In the genomic region with DNA sequence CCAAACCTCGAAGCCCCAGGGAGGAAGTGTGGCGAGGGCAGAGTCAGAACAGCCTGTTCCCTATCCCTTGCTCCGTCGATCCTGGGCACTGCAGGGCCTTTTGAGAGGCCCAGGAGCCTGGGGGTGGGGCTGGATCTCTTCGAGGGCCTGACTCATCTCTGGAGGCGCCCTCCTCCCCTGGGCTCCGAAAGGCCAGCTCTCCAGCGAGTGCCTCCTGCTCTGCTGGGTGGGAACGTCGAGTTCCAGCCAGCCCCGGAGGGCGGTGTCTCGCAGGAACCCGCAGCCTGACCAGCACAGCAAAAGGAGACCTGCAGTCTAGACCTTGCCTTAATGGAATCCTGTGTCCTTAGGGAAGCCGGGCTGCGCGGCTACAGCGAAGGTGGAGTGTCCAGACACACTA, we compare ENCODE assay signal across 8 mouse cellular contexts. TPM values are rescaled to one million over a fixed set of nuclear protein-coding genes. Genes with fewer than 3 reads are reported as not detected.
A peak's percentile ranks its signal among the peaks of the same experiment; 100 is the strongest.
DNase-seq lines count a peak whose midpoint lies in the region; ATAC-seq and TF ChIP-seq lines count a peak whose summit lies in the region.

No protein-coding gene starts in this region.

- no peak overlapping the region for H3K4me2 ChIP-seq in midbrain, embryonic 11.5 days
- H3K4me2 ChIP-seq in midbrain, embryonic 16.5 days (ENCODE audit: low read length), result no peak overlapping the region
- H3K4me2 ChIP-seq in embryonic facial prominence, embryonic 11.5 days (ENCODE audit: low read depth, low read length), result 0 out of 2 replicates have a peak overlapping the region, but pooled peaks have one; percentile 4
- no peak overlapping the region for H3K4me2 ChIP-seq in heart, embryonic 15.5 days
- no peak overlapping the region for H3K4me2 ChIP-seq in limb, embryonic 11.5 days (ENCODE audit: low read depth, severe bottlenecking)
- no peak overlapping the region; the same call in 1 of the 2 replicates for H3K4me2 ChIP-seq in stomach, postnatal 0 days (replicated peaks; ENCODE audit: low read depth)

- WGBS in midbrain, embryonic 11.5 days, result 19% methylated on average over 18 of the region's 18 CpGs
- WGBS in midbrain, embryonic 16.5 days, result 27% methylated on average over 18 of the region's 18 CpGs
- WGBS in embryonic facial prominence, embryonic 11.5 days, result 17% methylated on average over 18 of the region's 18 CpGs
- 24% methylated on average over 18 of the region's 18 CpGs for WGBS in heart, embryonic 15.5 days
- 20% methylated on average over 18 of the region's 18 CpGs for WGBS in limb, embryonic 11.5 days
- 14% methylated on average over 18 of the region's 18 CpGs for WGBS in stomach, postnatal 0 days

- TF ChIP-seq EP300 in stomach, postnatal 0 days (optimal IDR thresholded peaks at IDR 0.05), result no peak

- peaks cover 6% of the 10 kb centered on the region for H3K4me1 ChIP-seq in midbrain, embryonic 11.5 days (ENCODE audit: control insufficient read depth, insufficient read depth, low read length)
- H3K4me1 ChIP-seq in midbrain, embryonic 16.5 days (ENCODE audit: control insufficient read depth, insufficient read depth, low read length), result peaks cover under 1% of the 10 kb centered on the region
- H3K4me1 ChIP-seq in embryonic facial prominence, embryonic 11.5 days (ENCODE audit: control insufficient read depth, insufficient read depth, low read length), result no peaks in the 10 kb centered on the region
- peaks cover 21% of the 10 kb centered on the region for H3K4me1 ChIP-seq in heart, embryonic 15.5 days (replicated peaks)
- H3K4me1 ChIP-seq in limb, embryonic 11.5 days (ENCODE audit: control insufficient read depth, insufficient read depth, low read length), result peaks cover 12% of the 10 kb centered on the region
- H3K4me1 ChIP-seq in stomach, postnatal 0 days (replicated peaks; ENCODE audit: control insufficient read depth, insufficient read depth), result peaks cover 7% of the 10 kb centered on the region

- no peak for DNase-seq in midbrain, embryonic 11.5 days (ENCODE audit: low spot score, missing footprints)
- peak; percentile 26 for DNase-seq in embryonic facial prominence, embryonic 11.5 days (ENCODE audit: low spot score)
- peak; percentile 42 for DNase-seq in limb, embryonic 11.5 days (ENCODE audit: low spot score)
- peak; percentile 82 for DNase-seq in stomach, postnatal 0 days (ENCODE audit: low spot score)
- no peak for DNase-seq in spleen, adult 18-20 months
- no peak for DNase-seq in spleen, postnatal 10 days (ENCODE audit: low spot score in 2 of 2)

- ATAC-seq in midbrain, embryonic 11.5 days (ENCODE audit: low FRiP score), result no peak
- no peak for ATAC-seq in midbrain, embryonic 16.5 days
- no peak for ATAC-seq in embryonic facial prominence, embryonic 11.5 days (replicated peaks; ENCODE audit: insufficient number of reproducible peaks, low FRiP score, low TSS enrichment, low read depth)
- ATAC-seq in heart, embryonic 15.5 days (replicated peaks; ENCODE audit: insufficient number of reproducible peaks, insufficient read depth, low FRiP score, low read depth), result peak; percentile 53
- ATAC-seq in limb, embryonic 11.5 days (ENCODE audit: insufficient number of reproducible peaks, low FRiP score, low TSS enrichment, low read depth), result peak; percentile 35; the same call in 1 of the 2 replicates
- ATAC-seq in stomach, postnatal 0 days (ENCODE audit: low FRiP score, low TSS enrichment), result peak; percentile 83

- H3K27ac ChIP-seq in midbrain, embryonic 11.5 days (ENCODE audit: low read depth, low read length), result no peak overlapping the region
- no peak overlapping the region for H3K27ac ChIP-seq in midbrain, embryonic 16.5 days (ENCODE audit: low read length)
- H3K27ac ChIP-seq in embryonic facial prominence, embryonic 11.5 days (replicated peaks; ENCODE audit: low read depth, low read length), result peak overlapping the region; percentile 35; the same call in 1 of the 2 replicates
- H3K27ac ChIP-seq in heart, embryonic 15.5 days, result peak overlapping the region; percentile 38
- H3K27ac ChIP-seq in limb, embryonic 11.5 days (replicated peaks; ENCODE audit: low read depth, low read length), result peak overlapping the region; percentile 36; the same call in 1 of the 2 replicates
- peak overlapping the region; percentile 78 for H3K27ac ChIP-seq in stomach, postnatal 0 days (replicated peaks)

- no peaks in the 10 kb centered on the region for H3K27me3 ChIP-seq in midbrain, embryonic 11.5 days (ENCODE audit: control insufficient read depth, insufficient read depth, low read length)
- no peaks in the 10 kb centered on the region for H3K27me3 ChIP-seq in midbrain, embryonic 16.5 days (ENCODE audit: control insufficient read depth, insufficient read depth, low read depth, low read length)
- H3K27me3 ChIP-seq in embryonic facial prominence, embryonic 11.5 days (ENCODE audit: control insufficient read depth, insufficient read depth, low read length), result no peaks in the 10 kb centered on the region
- H3K27me3 ChIP-seq in heart, embryonic 15.5 days, result no peaks in the 10 kb centered on the region
- H3K27me3 ChIP-seq in limb, embryonic 11.5 days (ENCODE audit: control insufficient read depth, insufficient read depth, low read length), result no peaks in the 10 kb centered on the region
- H3K27me3 ChIP-seq in stomach, postnatal 0 days (ENCODE audit: control insufficient read depth, insufficient read depth, low read length), result no peaks in the 10 kb centered on the region

- peak; percentile 24 for TF ChIP-seq CTCF in stomach, postnatal 0 days (IDR thresholded peaks at IDR 0.05; ENCODE audit: low read depth)

- peak overlapping the region; percentile 20; the same call in 1 of the 2 replicates for H3K9ac ChIP-seq in midbrain, embryonic 11.5 days (ENCODE audit: low read length)
- H3K9ac ChIP-seq in midbrain, embryonic 16.5 days (ENCODE audit: low read depth, low read length), result no peak overlapping the region; the same call in 1 of the 2 replicates
- H3K9ac ChIP-seq in embryonic facial prominence, embryonic 11.5 days (replicated peaks; ENCODE audit: low read length), result peak overlapping the region; percentile 39; the same call in 1 of the 2 replicates
- H3K9ac ChIP-seq in heart, embryonic 15.5 days, result peak overlapping the region; percentile 44; the same call in 1 of the 2 replicates
- peak overlapping the region; percentile 45; the same call in 1 of the 2 replicates for H3K9ac ChIP-seq in limb, embryonic 11.5 days (ENCODE audit: low read length)
- H3K9ac ChIP-seq in stomach, postnatal 0 days (ENCODE audit: low read length), result peak overlapping the region; percentile 31; the same call in 1 of the 2 replicates

- no peak overlapping the region for H3K4me3 ChIP-seq in midbrain, embryonic 11.5 days (ENCODE audit: low read depth, low read length)
- no peak overlapping the region for H3K4me3 ChIP-seq in midbrain, embryonic 16.5 days (ENCODE audit: low read depth, low read length)
- no peak overlapping the region for H3K4me3 ChIP-seq in embryonic facial prominence, embryonic 11.5 days (ENCODE audit: low read depth, low read length)
- H3K4me3 ChIP-seq in heart, embryonic 15.5 days, result no peak overlapping the region
- no peak overlapping the region for H3K4me3 ChIP-seq in limb, embryonic 11.5 days (ENCODE audit: low read depth, low read length)
- H3K4me3 ChIP-seq in stomach, postnatal 0 days (ENCODE audit: low read depth, low read length), result no peak overlapping the region

- no peaks in the 10 kb centered on the region for H3K36me3 ChIP-seq in midbrain, embryonic 11.5 days (ENCODE audit: control insufficient read depth, insufficient read depth, low read length)
- H3K36me3 ChIP-seq in midbrain, embryonic 16.5 days (ENCODE audit: control insufficient read depth, insufficient read depth, low read length), result no peaks in the 10 kb centered on the region
- H3K36me3 ChIP-seq in embryonic facial prominence, embryonic 11.5 days (replicated peaks; ENCODE audit: control insufficient read depth, insufficient read depth, low read depth, low read length), result no peaks in the 10 kb centered on the region
- H3K36me3 ChIP-seq in heart, embryonic 15.5 days, result no peaks in the 10 kb centered on the region
- no peaks in the 10 kb centered on the region for H3K36me3 ChIP-seq in limb, embryonic 11.5 days (ENCODE audit: control insufficient read depth, insufficient read depth, low read length)
- no peaks in the 10 kb centered on the region for H3K36me3 ChIP-seq in stomach, postnatal 0 days (ENCODE audit: control insufficient read depth, insufficient read depth, low read length)

- no peaks in the 10 kb centered on the region for H3K9me3 ChIP-seq in midbrain, embryonic 11.5 days (ENCODE audit: control insufficient read depth, low read length)
- H3K9me3 ChIP-seq in midbrain, embryonic 16.5 days (replicated peaks; ENCODE audit: control insufficient read depth, low read length, poor library complexity, severe bottlenecking), result no peaks in the 10 kb centered on the region
- no peaks in the 10 kb centered on the region for H3K9me3 ChIP-seq in embryonic facial prominence, embryonic 11.5 days (replicated peaks; ENCODE audit: control insufficient read depth, low read length)
- H3K9me3 ChIP-seq in heart, embryonic 15.5 days (replicated peaks), result no peaks in the 10 kb centered on the region
- H3K9me3 ChIP-seq in limb, embryonic 11.5 days (ENCODE audit: control insufficient read depth, low read length), result no peaks in the 10 kb centered on the region
- no peaks in the 10 kb centered on the region for H3K9me3 ChIP-seq in stomach, postnatal 0 days (ENCODE audit: control insufficient read depth, low read length)

RNA-seq across cellular contexts. Expression of a gene that starts 50.2 kb away (rescaled TPM):
- polyA plus RNA-seq in midbrain, embryonic 11.5 days (2014; fragmentation: Nextera tagmentation; extraction: Ambion mirVana), result 1.5 and 2.5 TPM in 2 replicates
- 0.99 and 2.1 TPM in 2 replicates for polyA plus RNA-seq in midbrain, embryonic 16.5 days (2015; fragmentation: Nextera tagmentation; extraction: Ambion mirVana)
- 1.8 and 3.6 TPM in 2 replicates for polyA plus RNA-seq in embryonic facial prominence, embryonic 11.5 days (2014; fragmentation: Nextera tagmentation; extraction: Ambion mirVana)
- 2.1 and 2.6 TPM in 2 replicates for polyA plus RNA-seq in heart, embryonic 15.5 days (2015; fragmentation: Nextera tagmentation; extraction: Ambion mirVana)
- polyA plus RNA-seq in limb, embryonic 11.5 days (2014; fragmentation: Nextera tagmentation; extraction: Ambion mirVana), result 2.6 and 3.9 TPM in 2 replicates
- 2.0 and 2.5 TPM in 2 replicates for polyA plus RNA-seq in stomach, postnatal 0 days (2015; fragmentation: Nextera tagmentation; extraction: Ambion mirVana)

RNA-seq across cellular contexts. Expression of a gene that starts 54.4 kb away (rescaled TPM):
- polyA plus RNA-seq in midbrain, embryonic 11.5 days (2014; fragmentation: Nextera tagmentation; extraction: Ambion mirVana), result 98.7 and 107 TPM in 2 replicates
- polyA plus RNA-seq in midbrain, embryonic 16.5 days (2015; fragmentation: Nextera tagmentation; extraction: Ambion mirVana), result 105 and 109 TPM in 2 replicates
- 98.9 and 101 TPM in 2 replicates for polyA plus RNA-seq in embryonic facial prominence, embryonic 11.5 days (2014; fragmentation: Nextera tagmentation; extraction: Ambion mirVana)
- polyA plus RNA-seq in heart, embryonic 15.5 days (2015; fragmentation: Nextera tagmentation; extraction: Ambion mirVana), result 75.8 and 77.2 TPM in 2 replicates
- 102 and 109 TPM in 2 replicates for polyA plus RNA-seq in limb, embryonic 11.5 days (2014; fragmentation: Nextera tagmentation; extraction: Ambion mirVana)
- polyA plus RNA-seq in stomach, postnatal 0 days (2015; fragmentation: Nextera tagmentation; extraction: Ambion mirVana), result 52.4 and 53.3 TPM in 2 replicates

Comparison
In these comparisons a context has a peak if more than half of its experiments do, and no peak if none do; other contexts are left out.
1. ATAC-seq: peak in heart, embryonic 15.5 days (single experiment), limb, embryonic 11.5 days (single experiment) and stomach, postnatal 0 days (single experiment); none in midbrain, embryonic 11.5 days (single experiment), midbrain, embryonic 16.5 days (single experiment) and embryonic facial prominence, embryonic 11.5 days (single experiment).
2. DNase-seq: peak in embryonic facial prominence, embryonic 11.5 days (single experiment), limb, embryonic 11.5 days (single experiment) and stomach, postnatal 0 days (single experiment); none in midbrain, embryonic 11.5 days (single experiment), spleen, adult 18-20 months (0 of 2) and spleen, postnatal 10 days (0 of 2).
3. H3K27ac ChIP-seq: peak in embryonic facial prominence, embryonic 11.5 days (single experiment), heart, embryonic 15.5 days (single experiment), limb, embryonic 11.5 days (single experiment) and stomach, postnatal 0 days (single experiment); none in midbrain, embryonic 11.5 days (single experiment) and midbrain, embryonic 16.5 days (single experiment).